Mouse (Mus musculus) neural tube, embryonic 12.5 days (tissue): Measurements from ENCODE around the gene Rassf4. TPM values are rescaled to one million over a fixed set of nuclear protein-coding genes. Genes with fewer than 3 reads are reported as not detected.

Source experiments
- ATAC-seq: fragments of 200-750 bp; cut with Nextera tagmentation; 2 replicates; pipeline ENCODE4 v1.8.0; 2017; ENCODE audit warnings: low read depth, mild to moderate bottlenecking, moderate TSS enrichment, moderate library complexity; ENCODE audit not compliant: low FRiP score
- H3K27ac ChIP-seq: fragments of 300-500 bp; sonication (generic); 2 replicates; pipeline ENCODE4 v1.5.1; 2016
- H3K27me3 ChIP-seq: fragments of 300-500 bp; sonication (generic); replicated peaks from 2 replicates; pipeline ENCODE4 v1.6.1; 2016; ENCODE audit warnings: mild to moderate bottlenecking
- H3K36me3 ChIP-seq: fragments of 300-500 bp; sonication (generic); 2 replicates; pipeline ENCODE4 v1.6.1; 2016; ENCODE audit warnings: mild to moderate bottlenecking
- H3K4me1 ChIP-seq: fragments of 300-500 bp; sonication (generic); 2 replicates; pipeline ENCODE4 v1.6.1; 2016
- H3K4me2 ChIP-seq: fragments of 300-500 bp; sonication (generic); replicated peaks from 2 replicates; pipeline ENCODE4 v1.6.1; 2016; ENCODE audit warnings: mild to moderate bottlenecking
- H3K4me3 ChIP-seq: fragments of 300-500 bp; sonication (generic); 2 replicates; pipeline ENCODE4 v1.5.1; 2016
- H3K9ac ChIP-seq: fragments of 300-500 bp; sonication (generic); 2 replicates; pipeline ENCODE4 v1.6.1; 2016; ENCODE audit warnings: mild to moderate bottlenecking
- H3K9me3 ChIP-seq: fragments of 300-500 bp; sonication (generic); 2 replicates; pipeline ENCODE4 v1.6.1; 2016; ENCODE audit warnings: mild to moderate bottlenecking
- WGBS: fragments of 180-500 bp; shearing (Covaris S2); methylation state at CpG from one replicate; pipeline ENCODE4 v1.1.7; 2016; 5-methylcytosine and 5-hydroxymethylcytosine counted together
- polyA plus RNA-seq: library from polyadenylated mRNA; unstranded; fragments of >200 nt; fragmentation: Nextera tagmentation; extraction: Ambion mirVana; gene quantifications from 2 replicates; pipeline ENCODE4 v1.2.1, GENCODE M21; 2016

The Rassf4 gene
- polyA plus RNA-seq, 1 experiment from 2014 or later = 38.3 TPM

DNA sequence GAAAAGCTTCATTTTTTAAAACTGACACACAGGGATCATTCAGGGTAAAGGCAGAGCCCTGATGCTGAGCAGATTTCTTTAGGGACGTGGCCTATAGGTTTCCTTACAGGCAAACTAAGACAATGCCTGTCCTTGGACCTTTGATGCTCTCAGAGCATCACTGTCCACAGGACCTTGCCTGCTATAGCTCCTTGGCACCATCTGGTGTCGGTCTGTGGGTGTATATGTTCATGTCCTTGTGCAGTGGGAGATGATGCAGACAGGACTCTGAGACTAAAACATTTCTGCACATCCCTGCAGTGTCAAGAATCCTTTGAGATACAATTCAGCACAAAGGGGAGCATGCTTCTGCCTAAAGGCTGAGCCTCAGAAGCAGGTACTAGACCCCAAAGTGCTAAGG is 23.7 kb upstream of the Rassf4 start:
- WGBS = 62% methylated on average over 2 of the region's 2 CpGs
- ATAC-seq = no peak

DNA sequence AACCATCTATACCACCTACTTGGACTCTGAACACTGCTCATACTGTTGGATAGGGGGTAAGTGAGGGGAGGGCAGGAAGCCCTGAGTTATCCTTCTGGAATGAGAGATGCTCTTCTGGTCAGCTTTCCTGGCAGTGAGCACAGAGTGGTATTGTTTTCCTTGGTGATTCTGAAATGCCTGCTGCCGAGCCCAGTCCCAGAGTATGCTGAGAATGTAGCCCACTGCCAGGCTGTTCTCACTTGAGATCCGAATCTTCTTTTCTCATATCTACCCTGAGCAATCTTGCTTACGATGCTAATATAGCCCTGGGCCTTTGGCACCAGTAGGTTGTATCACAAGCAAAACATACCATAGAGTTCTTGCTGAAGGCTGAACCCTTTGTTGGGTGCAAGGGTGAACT is 20.6 kb upstream of the Rassf4 start:
- no peak overlapping the region for H3K9ac ChIP-seq
- no peaks in the 10 kb centered on the region for H3K4me1 ChIP-seq
- H3K36me3 ChIP-seq = no peaks in the 10 kb centered on the region
- ATAC-seq = no peak
- H3K4me2 ChIP-seq = no peak overlapping the region
- H3K9me3 ChIP-seq = no peaks in the 10 kb centered on the region
- 81% methylated on average over 3 of the region's 3 CpGs for WGBS
- H3K27ac ChIP-seq = no peak overlapping the region
- H3K4me3 ChIP-seq = no peak overlapping the region
- H3K27me3 ChIP-seq = no peaks in the 10 kb centered on the region

More for the DNA sequence above, 23.7 kb upstream of the Rassf4 start:
- no peak overlapping the region for H3K4me2 ChIP-seq
- H3K4me3 ChIP-seq = no peak overlapping the region
- no peaks in the 10 kb centered on the region for H3K9me3 ChIP-seq
- H3K4me1 ChIP-seq = no peaks in the 10 kb centered on the region
- no peak overlapping the region for H3K9ac ChIP-seq
- H3K36me3 ChIP-seq = no peaks in the 10 kb centered on the region
- no peak overlapping the region for H3K27ac ChIP-seq
- no peaks in the 10 kb centered on the region for H3K27me3 ChIP-seq

DNA sequence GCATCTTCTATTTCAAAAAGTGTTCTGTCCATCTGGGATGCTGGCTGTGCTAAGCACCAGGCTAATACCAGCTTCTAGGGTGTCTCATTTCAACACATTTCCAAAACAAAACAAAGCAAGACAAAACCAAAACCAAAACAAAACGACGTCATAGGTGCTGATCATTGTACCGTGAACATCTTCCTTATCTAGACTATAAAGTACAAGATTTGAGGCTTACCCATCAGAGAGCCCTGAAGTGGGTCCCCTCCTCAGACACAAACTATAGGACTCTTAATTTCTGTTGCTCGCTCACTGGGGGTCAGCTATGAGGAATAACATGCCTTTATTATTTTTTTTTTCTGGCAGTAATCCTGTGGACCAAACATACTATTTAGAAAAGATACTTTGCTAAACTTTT is 19.9 kb upstream of the Rassf4 start:
- Histone ChIP-seq H3K36me3 (no peaks in the 10 kb centered on the region), H3K4me1 (no peaks in the 10 kb centered on the region), H3K27me3 (no peaks in the 10 kb centered on the region), H3K4me3 (no peak overlapping the region), H3K9ac (no peak overlapping the region), H3K27ac (no peak overlapping the region), H3K4me2 (no peak overlapping the region), H3K9me3 (no peaks in the 10 kb centered on the region)
- WGBS = 90% methylated on average over 4 of the region's 4 CpGs
- no peak for ATAC-seq

DNA sequence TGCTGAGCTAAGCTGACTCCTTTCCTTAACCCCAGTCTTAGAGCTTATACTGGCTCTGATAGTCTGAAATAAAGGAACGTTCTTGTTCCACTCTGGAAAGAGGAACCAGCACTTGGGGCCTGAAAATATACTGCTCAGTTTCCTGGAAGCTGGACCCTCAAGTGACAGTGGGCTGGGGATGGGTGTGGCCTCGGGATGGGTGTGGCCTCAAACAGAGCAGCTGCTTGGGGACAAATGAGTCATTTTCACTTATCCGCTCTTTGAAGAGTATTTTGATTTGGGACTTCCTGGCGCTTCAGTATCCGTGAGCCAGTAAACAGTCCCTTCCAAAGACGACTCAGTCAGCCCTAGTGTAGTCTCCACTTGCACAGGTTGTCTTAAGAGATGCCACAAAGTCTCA is 8.6 kb upstream of the Rassf4 start:
- 59% methylated on average over 6 of the region's 6 CpGs for WGBS
- Histone ChIP-seq H3K9me3 (no peaks in the 10 kb centered on the region), H3K36me3 (no peaks in the 10 kb centered on the region), H3K27ac (no peak overlapping the region), H3K4me3 (no peak overlapping the region), H3K4me2 (no peak overlapping the region), H3K9ac (no peak overlapping the region), H3K27me3 (0 out of 2 replicates have a peak, but pooled peaks cover 4% of the 10 kb centered on the region), H3K4me1 (no peaks in the 10 kb centered on the region)
- ATAC-seq = no peak

DNA sequence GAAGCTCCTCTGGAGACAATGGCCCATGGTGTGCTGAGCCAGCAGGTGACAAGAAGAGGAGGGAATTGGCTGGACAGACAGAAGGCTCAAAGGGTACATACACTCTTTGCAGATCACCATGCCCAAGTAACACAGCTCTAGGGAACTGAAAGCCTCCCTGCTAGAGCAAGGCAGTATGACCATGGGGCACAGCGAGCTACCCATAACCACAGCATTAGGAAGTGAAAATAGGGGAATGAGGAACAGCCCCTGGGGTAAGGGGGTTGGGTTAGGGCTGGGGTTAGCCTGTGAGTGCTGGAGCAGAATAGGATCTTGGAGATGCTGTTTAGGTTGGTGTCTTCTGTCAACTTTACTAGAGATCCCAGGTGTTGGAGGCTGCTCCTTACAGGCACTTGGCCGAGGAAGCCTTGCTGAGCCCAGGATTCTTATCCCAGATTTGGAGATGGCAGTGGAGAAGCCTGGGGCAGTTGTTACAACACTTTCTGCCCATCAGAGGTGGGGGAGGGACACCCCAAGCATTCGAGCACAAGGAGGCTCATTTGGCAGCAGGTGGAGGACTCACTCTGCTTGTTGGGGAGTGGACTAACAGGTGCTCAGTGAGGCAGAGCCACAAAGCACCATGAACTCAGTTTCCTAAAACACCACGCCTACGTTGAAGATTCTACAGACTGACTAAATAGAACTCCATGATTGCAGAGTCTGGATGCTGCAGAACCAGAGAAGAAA is 6.0 kb upstream of the Rassf4 start:
- Histone ChIP-seq H3K27me3 (0 out of 2 replicates have a peak, but pooled peaks cover 4% of the 10 kb centered on the region), H3K9ac (no peak overlapping the region), H3K4me1 (peaks cover 2% of the 10 kb centered on the region; the same call in 1 of the 2 replicates), H3K27ac (no peak overlapping the region), H3K36me3 (no peaks in the 10 kb centered on the region), H3K4me2 (no peak overlapping the region), H3K4me3 (no peak overlapping the region), H3K9me3 (no peaks in the 10 kb centered on the region)
- no peak for ATAC-seq
- WGBS = 81% methylated on average over 5 of the region's 5 CpGs

DNA sequence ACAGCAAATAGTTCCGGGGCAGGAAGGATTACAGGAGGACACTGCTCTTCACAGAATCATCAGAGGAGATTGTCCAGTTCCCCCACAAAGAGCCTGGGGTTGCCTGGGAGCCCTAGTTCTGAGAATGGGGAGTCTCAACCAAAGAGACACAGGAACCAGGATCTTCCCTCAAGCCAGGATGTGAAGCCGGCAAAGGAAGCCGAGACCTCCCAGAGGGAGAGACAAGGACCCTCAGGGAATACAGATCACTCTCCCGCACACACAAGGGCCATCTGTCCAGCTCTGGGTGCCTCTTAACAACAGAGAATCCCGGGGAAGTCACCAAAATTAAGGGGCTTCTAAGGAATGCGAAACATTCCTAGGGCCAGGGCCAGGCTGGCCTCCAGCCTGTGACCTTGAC is 3.6 kb upstream of the Rassf4 start:
- H3K27me3 ChIP-seq = 0 out of 2 replicates have a peak, but pooled peaks cover 4% of the 10 kb centered on the region
- no peak overlapping the region for H3K9ac ChIP-seq
- H3K9me3 ChIP-seq = no peaks in the 10 kb centered on the region
- no peaks in the 10 kb centered on the region for H3K36me3 ChIP-seq
- no peak overlapping the region for H3K4me2 ChIP-seq
- 63% methylated on average over 6 of the region's 6 CpGs for WGBS
- peaks cover 11% of the 10 kb centered on the region; the same call in 1 of the 2 replicates for H3K4me1 ChIP-seq
- H3K27ac ChIP-seq = no peak overlapping the region
- no peak overlapping the region for H3K4me3 ChIP-seq
- ATAC-seq = no peak

DNA sequence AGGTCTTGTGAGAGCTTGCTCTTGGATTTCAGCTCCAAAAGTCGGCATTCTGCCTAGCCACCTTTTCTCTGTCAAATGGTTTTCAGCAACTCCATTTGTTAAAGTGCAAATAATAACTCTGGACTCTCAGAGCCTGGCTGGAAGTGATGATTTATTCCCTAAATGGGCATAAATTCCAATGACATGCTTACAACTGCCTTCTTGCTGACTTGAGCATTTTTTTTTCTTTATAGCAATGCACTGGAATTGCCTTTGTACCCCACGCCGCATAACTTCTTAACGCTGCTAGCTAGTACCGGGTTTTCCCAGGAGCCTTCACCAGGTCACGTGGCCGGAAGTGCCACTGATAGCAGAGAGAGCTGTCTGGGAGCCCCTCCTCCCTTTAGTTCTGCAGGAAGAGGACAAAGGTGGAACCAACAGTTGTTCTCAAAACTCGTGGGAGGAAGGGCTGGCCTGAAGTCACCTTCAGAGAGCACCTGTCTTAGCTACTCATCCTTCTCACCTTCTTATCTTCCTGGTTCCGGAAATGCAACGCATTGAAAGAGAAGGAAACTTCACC is 2.7 kb upstream of the Rassf4 start:
- H3K4me3 ChIP-seq = no peak overlapping the region
- H3K4me2 ChIP-seq = no peak overlapping the region
- no peak for ATAC-seq
- no peak overlapping the region for H3K27ac ChIP-seq
- 0 out of 2 replicates have a peak, but pooled peaks cover 4% of the 10 kb centered on the region for H3K27me3 ChIP-seq
- peaks cover 15% of the 10 kb centered on the region for H3K4me1 ChIP-seq
- no peak overlapping the region for H3K9ac ChIP-seq
- no peaks in the 10 kb centered on the region for H3K9me3 ChIP-seq
- H3K36me3 ChIP-seq = no peaks in the 10 kb centered on the region
- 72% methylated on average over 10 of the region's 10 CpGs for WGBS

DNA sequence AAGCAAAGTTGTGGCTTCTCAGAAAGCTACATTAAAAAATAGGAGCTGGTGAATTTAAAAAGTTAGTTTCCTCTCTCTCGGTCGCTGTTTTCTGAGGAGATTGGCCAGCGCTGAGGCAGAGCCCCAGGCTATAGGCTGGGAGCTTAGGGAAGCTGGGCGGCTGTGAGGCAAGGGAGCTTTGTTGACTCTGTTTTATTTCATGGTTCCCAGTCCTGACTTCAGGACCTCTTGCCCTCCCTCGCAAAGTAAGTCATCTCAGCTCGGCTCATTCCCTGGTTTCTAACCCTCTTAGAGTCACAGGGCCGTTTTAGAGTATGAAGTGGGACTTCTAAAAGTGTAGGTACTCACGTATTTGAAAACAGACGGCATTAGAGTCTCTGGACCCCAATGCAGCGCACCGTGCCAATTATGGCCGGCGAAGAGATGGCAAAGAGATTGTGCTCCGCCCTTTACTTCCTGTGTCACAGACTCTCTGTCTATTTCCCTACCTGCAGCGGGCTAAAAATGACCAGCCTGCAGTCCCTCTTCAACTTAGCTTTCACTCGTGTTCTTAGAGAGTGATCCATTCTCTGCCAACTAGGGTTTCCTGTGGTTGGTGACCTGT is 633 bp upstream of the Rassf4 start:
- no peaks in the 10 kb centered on the region for H3K36me3 ChIP-seq
- ATAC-seq = no peak
- H3K9ac ChIP-seq = peak overlapping the region; percentile 59
- H3K4me1 ChIP-seq = peaks cover 35% of the 10 kb centered on the region
- WGBS = 25% methylated on average over 16 of the region's 16 CpGs
- H3K9me3 ChIP-seq = no peaks in the 10 kb centered on the region
- peak overlapping the region; percentile 91 for H3K4me2 ChIP-seq
- no peak overlapping the region for H3K27ac ChIP-seq
- peak overlapping the region; percentile 56 for H3K4me3 ChIP-seq
- H3K27me3 ChIP-seq = 0 out of 2 replicates have a peak, but pooled peaks cover 2% of the 10 kb centered on the region

DNA sequence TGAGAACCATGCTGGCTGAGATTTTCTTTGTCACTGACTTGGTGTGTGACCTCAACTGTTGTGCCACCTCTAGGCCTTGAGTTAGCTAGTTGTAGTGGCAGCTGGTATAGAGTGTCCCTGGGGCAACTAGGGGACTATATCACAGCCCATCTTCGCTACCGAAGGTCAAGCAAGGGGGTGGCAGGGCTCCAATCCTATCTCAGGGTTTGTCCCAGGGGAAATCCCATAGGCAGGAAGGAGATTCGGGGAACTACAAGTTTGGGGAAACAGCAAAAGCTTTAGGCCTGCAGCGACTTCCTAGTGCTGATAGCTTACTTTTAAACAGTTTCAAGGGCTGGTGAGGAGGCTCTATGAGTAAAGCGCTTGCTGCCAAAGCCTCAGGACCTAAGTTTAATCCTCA is 1.4 kb downstream of the Rassf4 start:
- H3K4me3 ChIP-seq = no peak overlapping the region
- H3K36me3 ChIP-seq = no peaks in the 10 kb centered on the region
- no peaks in the 10 kb centered on the region for H3K27me3 ChIP-seq
- peak overlapping the region; percentile 91 for H3K4me2 ChIP-seq
- H3K27ac ChIP-seq = no peak overlapping the region
- H3K9me3 ChIP-seq = no peaks in the 10 kb centered on the region
- WGBS = 67% methylated on average over 5 of the region's 5 CpGs
- H3K4me1 ChIP-seq = peaks cover 35% of the 10 kb centered on the region
- ATAC-seq = no peak
- 0 out of 2 replicates have a peak overlapping the region, but pooled peaks have one; percentile 59 for H3K9ac ChIP-seq

DNA sequence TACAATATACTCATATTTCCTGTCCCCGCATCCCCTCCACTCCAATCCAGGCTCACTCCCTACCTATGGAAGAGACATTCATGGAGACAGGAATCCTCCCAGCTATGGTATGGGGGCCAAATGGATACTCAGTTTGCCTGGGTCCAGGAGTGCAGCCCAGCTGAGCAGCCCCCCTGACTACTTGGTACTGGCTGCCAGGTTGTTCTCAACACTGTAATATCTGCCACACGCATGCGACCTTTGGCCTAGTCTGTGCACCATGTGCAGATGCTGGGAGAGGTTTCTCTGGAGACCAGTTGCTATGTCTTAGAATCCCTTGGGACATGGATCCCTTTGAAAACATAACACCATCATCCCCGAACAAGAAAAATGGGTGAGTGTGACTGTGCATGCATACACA is 2.0 kb downstream of the Rassf4 start:
- 63% methylated on average over 4 of the region's 4 CpGs for WGBS
- Histone ChIP-seq H3K36me3 (no peaks in the 10 kb centered on the region), H3K27me3 (no peaks in the 10 kb centered on the region), H3K4me1 (peaks cover 35% of the 10 kb centered on the region), H3K9me3 (no peaks in the 10 kb centered on the region), H3K9ac (no peak overlapping the region), H3K4me2 (peak overlapping the region; percentile 91), H3K27ac (no peak overlapping the region), H3K4me3 (no peak overlapping the region)
- no peak for ATAC-seq

DNA sequence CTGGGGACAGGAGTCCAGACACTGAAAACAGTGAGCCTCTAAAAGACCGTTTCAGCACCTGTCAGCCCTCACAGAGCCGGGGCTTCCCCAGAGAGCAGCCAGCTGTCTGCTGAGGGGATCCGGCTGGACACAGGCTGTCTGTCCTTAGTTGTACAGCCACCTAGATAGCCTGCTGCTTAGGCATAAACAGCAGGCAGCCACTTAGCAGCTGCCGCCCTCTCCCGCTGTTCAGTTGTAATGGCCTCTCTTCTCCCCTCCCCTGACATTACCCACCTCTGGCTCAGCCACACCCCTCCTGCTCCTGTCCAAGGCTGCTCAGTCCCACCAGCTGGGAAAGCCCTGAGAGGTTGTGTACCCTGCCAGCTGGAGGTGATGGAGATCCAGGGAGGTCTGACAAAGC is 2.7 kb downstream of the Rassf4 start:
- Histone ChIP-seq H3K27ac (peak overlapping the region; percentile 71), H3K36me3 (no peaks in the 10 kb centered on the region), H3K9me3 (no peaks in the 10 kb centered on the region), H3K4me3 (no peak overlapping the region), H3K9ac (0 out of 2 replicates have a peak overlapping the region, but pooled peaks have one; percentile 4), H3K4me2 (peak overlapping the region; percentile 91), H3K27me3 (no peaks in the 10 kb centered on the region), H3K4me1 (peaks cover 35% of the 10 kb centered on the region)
- peak; percentile 61 for ATAC-seq
- WGBS = 3% methylated on average over 5 of the region's 5 CpGs

DNA sequence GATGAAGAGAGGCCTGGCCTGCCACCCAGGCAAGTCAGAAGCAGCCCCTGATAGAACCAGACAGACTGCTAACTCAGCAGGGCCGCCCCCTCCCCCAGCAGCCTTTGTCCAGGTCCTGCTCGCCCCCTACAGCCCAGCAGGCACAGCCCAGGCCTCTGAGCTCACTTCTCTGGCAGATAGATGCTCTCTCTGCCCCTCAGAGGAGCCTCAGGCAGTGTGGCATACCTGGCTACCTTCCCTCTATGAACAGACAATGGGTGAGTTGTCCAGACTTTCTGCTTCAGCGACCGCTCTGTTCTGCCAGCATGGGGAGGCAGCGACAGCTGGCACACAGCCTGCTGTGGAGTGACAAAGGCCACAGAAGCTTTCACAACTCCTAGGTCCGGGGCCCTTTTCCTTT is 3.6 kb downstream of the Rassf4 start:
- Histone ChIP-seq H3K4me3 (no peak overlapping the region), H3K27me3 (no peaks in the 10 kb centered on the region), H3K9me3 (no peaks in the 10 kb centered on the region), H3K36me3 (no peaks in the 10 kb centered on the region), H3K9ac (0 out of 2 replicates have a peak overlapping the region, but pooled peaks have one; percentile 23), H3K27ac (peak overlapping the region; percentile 71), H3K4me2 (peak overlapping the region; percentile 91), H3K4me1 (peaks cover 35% of the 10 kb centered on the region)
- peak; percentile 13; the same call in 1 of the 2 replicates for ATAC-seq
- 13% methylated on average over 6 of the region's 6 CpGs for WGBS
